Mouse (Mus musculus): Measurements from ENCODE around the gene Papss1. TPM values are rescaled to one million over a fixed set of nuclear protein-coding genes. Genes with fewer than 3 reads are reported as not detected.
A peak's percentile ranks its signal among the peaks of the same experiment; 100 is the strongest.

Gene Papss1
- polyA plus RNA-seq, 1 experiment from 2014 or later, result 87.1 TPM

GRCm38 (mm10) chr3:131552349-131553254, 12.0 kb upstream of the Papss1 start:
- Histone ChIP-seq H3K4me2 (replicated peaks) (no peak overlapping the region), H3K9me3 (no peaks in the 10 kb centered on the region), H3K4me1 (no peaks in the 10 kb centered on the region), H3K4me3 (no peak overlapping the region), H3K27ac (replicated peaks) (no peak overlapping the region), H3K9ac (replicated peaks) (no peak overlapping the region), H3K27me3 (no peaks in the 10 kb centered on the region), H3K36me3 (no peaks in the 10 kb centered on the region)
- peak; percentile 60; the same call in 1 of the 2 replicates for ATAC-seq (ENCODE audit: low FRiP score, low read depth)
- WGBS, result 42% methylated on average over 9 of the region's 9 CpGs

- no peak overlapping the region for H3K9ac ChIP-seq (replicated peaks)
These were observed 8.8 kb upstream of the Papss1 start for GRCm38 (mm10) chr3:131555771-131556170.

GRCm38 (mm10) chr3:131561591-131561990, 3.0 kb upstream of the Papss1 start:
- Histone ChIP-seq H3K9me3 (no peaks in the 10 kb centered on the region), H3K9ac (replicated peaks) (no peak overlapping the region), H3K36me3 (no peaks in the 10 kb centered on the region), H3K27ac (replicated peaks) (no peak overlapping the region), H3K4me3 (no peak overlapping the region), H3K27me3 (no peaks in the 10 kb centered on the region), H3K4me1 (peaks cover 15% of the 10 kb centered on the region), H3K4me2 (replicated peaks) (no peak overlapping the region)
- ATAC-seq (ENCODE audit: low FRiP score, low read depth), result no peak

More at GRCm38 (mm10) chr3:131555771-131556170, 8.8 kb upstream of the Papss1 start:
- Histone ChIP-seq H3K9me3 (no peaks in the 10 kb centered on the region), H3K4me2 (replicated peaks) (no peak overlapping the region), H3K36me3 (no peaks in the 10 kb centered on the region), H3K4me3 (no peak overlapping the region), H3K4me1 (no peaks in the 10 kb centered on the region), H3K27ac (replicated peaks) (no peak overlapping the region), H3K27me3 (no peaks in the 10 kb centered on the region)
- ATAC-seq (ENCODE audit: low FRiP score, low read depth), result no peak

GRCm38 (mm10) chr3:131565257-131565610, 666 bp downstream of the Papss1 start:
- 3% methylated on average over 9 of the region's 9 CpGs for WGBS
- no peak for ATAC-seq (ENCODE audit: low FRiP score, low read depth)

GRCm38 (mm10) chr3:131566281-131566680, 1.7 kb downstream of the Papss1 start:
- Histone ChIP-seq H3K4me3 (peak overlapping the region; percentile 59; the same call in 1 of the 2 replicates), H3K9ac (replicated peaks) (no peak overlapping the region), H3K4me2 (replicated peaks) (peak overlapping the region; percentile 60), H3K9me3 (no peaks in the 10 kb centered on the region), H3K4me1 (peaks cover 15% of the 10 kb centered on the region), H3K27me3 (no peaks in the 10 kb centered on the region), H3K36me3 (no peaks in the 10 kb centered on the region), H3K27ac (replicated peaks) (no peak overlapping the region)
- ATAC-seq (ENCODE audit: low FRiP score, low read depth), result no peak
- 92% methylated on average over 2 of the region's 2 CpGs for WGBS

More at GRCm38 (mm10) chr3:131565257-131565610, 666 bp downstream of the Papss1 start:
- Histone ChIP-seq H3K36me3 (no peaks in the 10 kb centered on the region), H3K4me2 (replicated peaks) (peak overlapping the region; percentile 60), H3K4me1 (peaks cover 15% of the 10 kb centered on the region), H3K27ac (replicated peaks) (peak overlapping the region; percentile 86), H3K27me3 (no peaks in the 10 kb centered on the region), H3K4me3 (peak overlapping the region; percentile 59), H3K9ac (replicated peaks) (peak overlapping the region; percentile 82), H3K9me3 (no peaks in the 10 kb centered on the region)

GRCm38 (mm10) chr3:131570506-131570905, 5.9 kb downstream of the Papss1 start:
- Histone ChIP-seq H3K4me3 (no peak overlapping the region), H3K4me2 (replicated peaks) (no peak overlapping the region), H3K27me3 (no peaks in the 10 kb centered on the region), H3K27ac (replicated peaks) (no peak overlapping the region), H3K4me1 (peaks cover 9% of the 10 kb centered on the region), H3K36me3 (no peaks in the 10 kb centered on the region), H3K9me3 (no peaks in the 10 kb centered on the region), H3K9ac (replicated peaks) (no peak overlapping the region)
- no peak for ATAC-seq (ENCODE audit: low FRiP score, low read depth)
- 74% methylated on average over 1 of the region's 1 CpGs for WGBS

- no peak overlapping the region for H3K4me2 ChIP-seq (replicated peaks)
- no peaks in the 10 kb centered on the region for H3K9me3 ChIP-seq
- H3K4me1 ChIP-seq, result no peaks in the 10 kb centered on the region
- no peak overlapping the region for H3K9ac ChIP-seq (replicated peaks)
- no peak overlapping the region for H3K27ac ChIP-seq (replicated peaks)
- ATAC-seq (ENCODE audit: low FRiP score, low read depth), result no peak
- 0 out of 2 replicates have a peak, but pooled peaks cover 8% of the 10 kb centered on the region for H3K36me3 ChIP-seq
- 96% methylated on average over 3 of the region's 3 CpGs for WGBS
- no peak overlapping the region for H3K4me3 ChIP-seq
- H3K27me3 ChIP-seq, result no peaks in the 10 kb centered on the region
These were observed 9.0 kb downstream of the Papss1 start for GRCm38 (mm10) chr3:131573555-131573954.

- no peak overlapping the region for H3K9ac ChIP-seq (replicated peaks)
These were observed 14.0 kb downstream of the Papss1 start for GRCm38 (mm10) chr3:131578434-131579104.

GRCm38 (mm10) chr3:131580040-131580439, 15.5 kb downstream of the Papss1 start:
- ATAC-seq (ENCODE audit: low FRiP score, low read depth), result no peak

More at GRCm38 (mm10) chr3:131578434-131579104, 14.0 kb downstream of the Papss1 start:
- WGBS, result 95% methylated on average over 7 of the region's 7 CpGs
- H3K36me3 ChIP-seq, result peaks cover 41% of the 10 kb centered on the region
- H3K27ac ChIP-seq (replicated peaks), result no peak overlapping the region
- H3K4me1 ChIP-seq, result no peaks in the 10 kb centered on the region
- no peak for ATAC-seq (ENCODE audit: low FRiP score, low read depth)
- no peak overlapping the region for H3K4me2 ChIP-seq (replicated peaks)
- H3K9me3 ChIP-seq, result no peaks in the 10 kb centered on the region
- no peaks in the 10 kb centered on the region for H3K27me3 ChIP-seq
- no peak overlapping the region for H3K4me3 ChIP-seq

GRCm38 (mm10) chr3:131581096-131581495, 16.5 kb downstream of the Papss1 start:
- H3K9ac ChIP-seq (replicated peaks), result no peak overlapping the region
- no peak for ATAC-seq (ENCODE audit: low FRiP score, low read depth)
- no peak overlapping the region for H3K4me2 ChIP-seq (replicated peaks)
- H3K36me3 ChIP-seq, result peaks cover 66% of the 10 kb centered on the region
- no peaks in the 10 kb centered on the region for H3K9me3 ChIP-seq
- 92% methylated on average over 7 of the region's 7 CpGs for WGBS
- no peaks in the 10 kb centered on the region for H3K4me1 ChIP-seq
- H3K4me3 ChIP-seq, result no peak overlapping the region
- no peak overlapping the region for H3K27ac ChIP-seq (replicated peaks)
- H3K27me3 ChIP-seq, result no peaks in the 10 kb centered on the region

More at GRCm38 (mm10) chr3:131580040-131580439, 15.5 kb downstream of the Papss1 start:
- no peak overlapping the region for H3K27ac ChIP-seq (replicated peaks)
- no peaks in the 10 kb centered on the region for H3K27me3 ChIP-seq
- H3K9ac ChIP-seq (replicated peaks), result no peak overlapping the region
- 96% methylated on average over 4 of the region's 4 CpGs for WGBS
- no peaks in the 10 kb centered on the region for H3K9me3 ChIP-seq
- no peak overlapping the region for H3K4me3 ChIP-seq
- peaks cover 56% of the 10 kb centered on the region for H3K36me3 ChIP-seq
- H3K4me2 ChIP-seq (replicated peaks), result no peak overlapping the region
- H3K4me1 ChIP-seq, result no peaks in the 10 kb centered on the region

- ATAC-seq (ENCODE audit: low FRiP score, low read depth), result no peak
- Histone ChIP-seq H3K27me3 (no peaks in the 10 kb centered on the region), H3K9ac (replicated peaks) (no peak overlapping the region), H3K4me3 (no peak overlapping the region), H3K4me1 (no peaks in the 10 kb centered on the region), H3K27ac (replicated peaks) (no peak overlapping the region), H3K36me3 (peaks cover 67% of the 10 kb centered on the region), H3K9me3 (no peaks in the 10 kb centered on the region), H3K4me2 (replicated peaks) (no peak overlapping the region)
- 97% methylated on average over 3 of the region's 3 CpGs for WGBS
These were observed 22.2 kb downstream of the Papss1 start for GRCm38 (mm10) chr3:131586818-131587217.

GRCm38 (mm10) chr3:131587959-131588358, 23.4 kb downstream of the Papss1 start:
- Histone ChIP-seq H3K36me3 (peaks cover 64% of the 10 kb centered on the region), H3K27me3 (no peaks in the 10 kb centered on the region), H3K4me2 (replicated peaks) (no peak overlapping the region), H3K4me3 (no peak overlapping the region), H3K9ac (replicated peaks) (no peak overlapping the region), H3K9me3 (no peaks in the 10 kb centered on the region), H3K4me1 (no peaks in the 10 kb centered on the region), H3K27ac (replicated peaks) (no peak overlapping the region)
- no peak for ATAC-seq (ENCODE audit: low FRiP score, low read depth)
- WGBS, result 96% methylated on average over 10 of the region's 10 CpGs

Data from midbrain, embryonic 12.5 days (tissue).